Comparison of ENCODE assay signal across 10 mouse cellular contexts in the genomic region with DNA sequence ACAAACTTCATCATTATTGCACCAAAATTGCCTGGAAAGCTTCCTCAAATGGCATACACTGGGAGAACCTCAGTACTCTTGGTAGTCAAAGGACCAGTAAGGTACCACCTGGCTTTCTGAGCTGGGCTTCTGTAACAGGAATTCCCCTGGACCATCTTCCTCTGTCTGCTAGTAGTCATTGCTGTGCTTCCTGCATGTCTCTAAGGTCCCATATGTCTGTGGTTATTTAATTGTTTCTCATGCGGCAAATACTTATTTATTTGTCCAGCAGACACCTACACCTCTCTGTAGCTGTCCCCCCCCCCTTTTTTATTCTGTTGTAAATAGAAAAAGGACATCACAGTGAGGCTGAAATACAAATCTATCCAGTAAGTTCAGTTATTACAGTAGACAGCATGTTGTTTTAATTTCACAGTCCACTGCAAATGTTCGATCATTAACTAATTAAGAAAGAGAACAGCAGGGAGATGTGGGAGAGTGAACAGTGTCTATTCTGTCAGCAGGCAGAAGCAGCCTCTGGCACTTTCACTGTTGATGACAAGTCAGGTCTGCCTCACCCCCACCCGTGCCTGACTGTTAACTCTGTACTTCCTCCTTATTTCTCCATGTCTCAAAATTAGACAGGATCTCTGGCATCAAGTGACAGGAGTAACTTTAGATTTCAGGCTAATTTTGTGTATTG.
DNase-seq lines count a peak whose midpoint lies in the region; ATAC-seq lines count a peak whose summit lies in the region.
"Had no signal": no experiment of that assay in that cellular context is flagged by ENCODE, and none has a peak within 500 bp of the region (broad histone marks: within the 10 kb centered on the region; RNA-seq: fewer than 3 reads in every experiment).

No protein-coding gene starts in this region.

- peak; percentile 7 for DNase-seq in kidney, adult 9 months
- DNase-seq in kidney, adult 18-20 months: no peak
- DNase-seq in Muller cell, postnatal 12 days (ENCODE audit: inconsistent ontology term): peak; percentile 84
- DNase-seq in brain, embryonic 18.5 days (ENCODE audit: low read depth, low spot score): peak; percentile 12
- peak; percentile 14 for DNase-seq in layer of hippocampus, adult 9-11 months
- DNase-seq in adrenal gland, postnatal 36 days: no peak
- no peak for DNase-seq in B cell, adult 2 months
- DNase-seq: adrenal gland, adult 8-10 months; lung, postnatal 36 days had no signal

- no peak for ATAC-seq in CD4-positive, CD25-positive, alpha-beta regulatory T cell, adult 4 months

Comparison
In these comparisons a context has a peak if more than half of its experiments do, and no peak if none do; other contexts are left out.
1. DNase-seq: peak in kidney, adult 9 months (single experiment), Muller cell, postnatal 12 days (single experiment), brain, embryonic 18.5 days (single experiment) and layer of hippocampus, adult 9-11 months (single experiment); none in kidney, adult 18-20 months (single experiment), adrenal gland, postnatal 36 days (0 of 2) and B cell, adult 2 months (0 of 2).